ENCODE assay signal across 8 mouse cellular contexts in the genomic region with DNA sequence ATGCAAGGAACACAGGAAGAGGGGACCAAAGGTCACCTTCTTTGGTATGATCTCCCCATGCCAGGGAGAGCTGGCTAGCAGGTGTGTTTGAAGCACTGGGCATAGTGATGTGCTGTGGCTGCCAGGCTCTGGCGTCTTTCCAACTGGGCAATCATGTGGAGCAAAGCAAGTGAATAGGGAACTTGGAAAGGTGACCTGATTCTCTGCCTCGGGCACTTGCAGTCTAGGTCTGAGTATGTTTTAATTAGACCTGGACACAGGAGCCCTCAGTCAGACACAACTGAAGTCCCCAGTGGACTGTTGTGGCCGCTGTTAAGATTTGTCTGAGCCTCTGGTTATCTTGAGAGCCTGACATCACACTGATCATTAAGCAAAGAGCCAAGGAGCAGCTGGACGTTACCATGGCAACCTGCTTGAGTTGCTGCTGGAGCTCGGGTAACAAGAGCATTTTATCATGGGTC.
DNase-seq lines count a peak whose midpoint lies in the region; ATAC-seq lines count a peak whose summit lies in the region.

No protein-coding gene starts in this region.

- no peak overlapping the region for H3K9ac ChIP-seq in forebrain, embryonic 11.5 days (ENCODE audit: low read length)
- H3K9ac ChIP-seq in heart, embryonic 16.5 days (ENCODE audit: low read length), result no peak overlapping the region

- H3K4me3 ChIP-seq in forebrain, embryonic 11.5 days (ENCODE audit: low read depth, low read length), result no peak overlapping the region
- no peak overlapping the region for H3K4me3 ChIP-seq in heart, embryonic 16.5 days (ENCODE audit: low read length)

- peak; percentile 82; the same call in 1 of the 2 replicates for ATAC-seq in cerebellum, adult (ENCODE audit: insufficient number of reproducible peaks, low FRiP score, low TSS enrichment)
- peak; percentile 92 for ATAC-seq in forebrain, embryonic 11.5 days (replicated peaks; ENCODE audit: low FRiP score)
- peak; percentile 14; the same call in 1 of the 2 replicates for ATAC-seq in heart, embryonic 16.5 days (replicated peaks; ENCODE audit: extremely low read depth, insufficient read depth, low FRiP score)

- H3K4me1 ChIP-seq in forebrain, embryonic 11.5 days (replicated peaks; ENCODE audit: control insufficient read depth, insufficient read depth, low read length), result peaks cover 17% of the 10 kb centered on the region
- H3K4me1 ChIP-seq in heart, embryonic 16.5 days (ENCODE audit: control insufficient read depth, insufficient read depth, low read length), result peaks cover 18% of the 10 kb centered on the region

- H3K9me3 ChIP-seq in forebrain, embryonic 11.5 days (ENCODE audit: control insufficient read depth, low read length), result no peaks in the 10 kb centered on the region
- no peaks in the 10 kb centered on the region for H3K9me3 ChIP-seq in heart, embryonic 16.5 days (replicated peaks; ENCODE audit: control insufficient read depth, low read length)

- peak; percentile 61 for DNase-seq in NIH3T3 (ENCODE audit: low read depth)
- peak; percentile 85 for DNase-seq in forebrain, embryonic 11.5 days (ENCODE audit: low spot score)
- peak; percentile 93 for DNase-seq in kidney, postnatal 14 days
- DNase-seq in lung, postnatal 25 days (ENCODE audit: low spot score), result peak; percentile 35
- DNase-seq in right cerebral cortex, postnatal 10 days (ENCODE audit: low spot score in 2 of 2), result peak; percentile 71 to 72
- no peak for DNase-seq in spleen, adult 18-20 months

- no peaks in the 10 kb centered on the region for H3K27me3 ChIP-seq in forebrain, embryonic 11.5 days (ENCODE audit: control insufficient read depth, insufficient read depth, low read length)
- H3K27me3 ChIP-seq in heart, embryonic 16.5 days (ENCODE audit: control insufficient read depth, insufficient read depth, low read length), result no peaks in the 10 kb centered on the region

- H3K4me2 ChIP-seq in forebrain, embryonic 11.5 days (ENCODE audit: low read depth, low read length, severe bottlenecking), result peak overlapping the region; percentile 32; the same call in 1 of the 2 replicates
- H3K4me2 ChIP-seq in heart, embryonic 16.5 days (ENCODE audit: low read depth, low read length), result peak overlapping the region; percentile 22; the same call in 1 of the 2 replicates

- no peaks in the 10 kb centered on the region for H3K36me3 ChIP-seq in forebrain, embryonic 11.5 days (ENCODE audit: control insufficient read depth, insufficient read depth, low read length)
- no peaks in the 10 kb centered on the region for H3K36me3 ChIP-seq in heart, embryonic 16.5 days (ENCODE audit: control insufficient read depth, insufficient read depth)

- WGBS in forebrain, embryonic 11.5 days, result 13% methylated on average over 5 of the region's 5 CpGs
- WGBS in heart, embryonic 16.5 days, result 11% methylated on average over 5 of the region's 5 CpGs

- peak overlapping the region; percentile 63; the same call in 1 of the 2 replicates for H3K27ac ChIP-seq in forebrain, embryonic 11.5 days (ENCODE audit: low read depth, low read length)
- H3K27ac ChIP-seq in heart, embryonic 16.5 days (ENCODE audit: low read length), result peak overlapping the region; percentile 51

Comparison
In these comparisons a context has a peak if more than half of its experiments do, and no peak if none do; other contexts are left out.
1. DNase-seq: peak in NIH3T3 (single experiment), forebrain, embryonic 11.5 days (single experiment), kidney, postnatal 14 days (single experiment), lung, postnatal 25 days (single experiment) and right cerebral cortex, postnatal 10 days (2 of 2); none in spleen, adult 18-20 months (0 of 2).
2. ATAC-seq: peak in every context shown above with its lines; median percentile 92 in forebrain, embryonic 11.5 days; 82 in cerebellum, adult; 14 in heart, embryonic 16.5 days.